Mouse (Mus musculus) left cerebral cortex, adult 6 months (tissue): ENCODE data around the gene Ufl1. TPM values are rescaled to one million over a fixed set of nuclear protein-coding genes. Genes with fewer than 3 reads are reported as not detected.

Source experiments
- long read RNA-seq, 2 experiments: library from polyadenylated mRNA; unstranded; transcript quantifications; one replicate each; pipeline ENCODE4 v2.0.0; 2019 to 2020
- polyA plus RNA-seq: library from polyadenylated mRNA; unstranded; fragments of <200 nt; fragmentation: Nextera tagmentation; gene quantifications from 2 replicates; pipeline ENCODE4 v1.2.3, GENCODE M21; 2021

The Ufl1 gene
- 31.5 and 44.8 TPM in 2 replicates for polyA plus RNA-seq
- long read RNA-seq, experiment 1, full-length matches to known transcripts = 66 of 168 reads
- long read RNA-seq, experiment 1, partial matches to known transcripts = 55 of 168 reads
- long read RNA-seq, experiment 1, other reads (novel, unspliced or antisense) = 47 of 168 reads
- long read RNA-seq, experiment 2, full-length matches to known transcripts = 2 of 76 reads
- long read RNA-seq, experiment 2, partial matches to known transcripts = 64 of 76 reads
- long read RNA-seq, experiment 2, other reads (novel, unspliced or antisense) = 10 of 76 reads

GRCm38 (mm10) chr4:25281671-25282038 lies at the start of gene Ufl1:
Ufl1 (minus strand) TSS chr4:25281821.

GRCm38 (mm10) chr4:25242776-25243175 lies 38.8 kb downstream of the Ufl1 start, which contains the start of gene Fhl5:
Fhl5 (minus strand) TSS chr4:25242876.

Other genes starting within 250 kb of the Ufl1 start
- 0.10 TPM in 1 of 2 replicates, not detected in the other for gene Fhl5, start 38.9 kb downstream of the Ufl1 start, polyA plus RNA-seq